Mouse (Mus musculus) kidney, postnatal 0 days (tissue): Measurements from ENCODE around the gene Ptpro. TPM values are rescaled to one million over a fixed set of nuclear protein-coding genes. Genes with fewer than 3 reads are reported as not detected.
"Not testable (repeated sequence)": the region's sequence is repeated elsewhere in the genome, so short reads cannot be mapped to it uniquely, and the experiment has no call there.

ENCODE experiments used
- ATAC-seq: fragments of 200-750 bp; cut with Nextera tagmentation; replicated peaks from 2 replicates; pipeline ENCODE4 v1.8.0; 2017; ENCODE audit warnings: low read depth, moderate number of reproducible peaks, moderate TSS enrichment, moderate library complexity; ENCODE audit not compliant: low FRiP score
- DNase-seq: peaks from one replicate; pipeline ENCODE4 v3.0.0-alpha.2; 2016; ENCODE audit warnings: low spot score
- H3K27ac ChIP-seq: fragments of 300-500 bp; sonication (generic); 2 replicates; pipeline ENCODE4 v1.5.1; 2014; ENCODE audit warnings: mild to moderate bottlenecking
- H3K27me3 ChIP-seq: fragments of 300-500 bp; sonication (generic); 2 replicates; pipeline ENCODE4 v1.6.1; 2014; ENCODE audit warnings: low read length, mixed read lengths; ENCODE audit not compliant: insufficient read depth
- H3K36me3 ChIP-seq: fragments of 300-500 bp; sonication (generic); 2 replicates; pipeline ENCODE4 v1.6.1; 2014; ENCODE audit warnings: low read length, mixed read lengths; ENCODE audit not compliant: insufficient read depth
- H3K4me1 ChIP-seq: fragments of 300-500 bp; sonication (generic); replicated peaks from 2 replicates; pipeline ENCODE4 v1.6.1; 2014; ENCODE audit warnings: antibody characterized with exemption, low read length, mixed read lengths; ENCODE audit not compliant: insufficient read depth
- H3K4me2 ChIP-seq: fragments of 300-500 bp; sonication (generic); 2 replicates; pipeline ENCODE4 v1.6.1; 2014; ENCODE audit warnings: mild to moderate bottlenecking, low read length, moderate library complexity, mixed read lengths
- H3K4me3 ChIP-seq: fragments of 300-500 bp; sonication (generic); replicated peaks from 2 replicates; pipeline ENCODE4 v1.5.1; 2014; ENCODE audit warnings: low read depth, low read length
- H3K9ac ChIP-seq: fragments of 300-500 bp; sonication (generic); 2 replicates; pipeline ENCODE4 v1.6.1; 2014; ENCODE audit warnings: low read depth, low read length
- H3K9me3 ChIP-seq: fragments of 300-500 bp; sonication (generic); replicated peaks from 2 replicates; pipeline ENCODE4 v1.6.1; 2016; ENCODE audit warnings: low read length, inconsistent platforms, mixed read lengths
- CTCF ChIP-seq: IDR thresholded peaks from 2 replicates; pipeline ENCODE4 v1.5.1; 2016; ENCODE audit warnings: antibody characterized with exemption, low read depth, mild to moderate bottlenecking, moderate library complexity
- WGBS: fragments of 180-500 bp; shearing (Covaris S2); extraction: QIAGEN DNeasy Blood & Tissue Kit; methylation state at CpG from one replicate; pipeline ENCODE4 v1.1.7; 2014; 5-methylcytosine and 5-hydroxymethylcytosine counted together
- polyA plus RNA-seq: library from polyadenylated mRNA; unstranded; fragments of >200 nt; fragmentation: Nextera tagmentation; extraction: Ambion mirVana; gene quantifications from 2 replicates; pipeline ENCODE4 v1.2.1, GENCODE M21; 2015

The Ptpro gene
- polyA plus RNA-seq, 1 experiment from 2014 or later, result 18.4 TPM

- Histone ChIP-seq H3K9me3 (no peaks in the 10 kb centered on the region), H3K36me3 (no peaks in the 10 kb centered on the region), H3K27ac (no peak overlapping the region), H3K27me3 (no peaks in the 10 kb centered on the region), H3K9ac (no peak overlapping the region), H3K4me3 (no peak overlapping the region), H3K4me1 (no peaks in the 10 kb centered on the region), H3K4me2 (no peak overlapping the region)
- no peak for TF ChIP-seq CTCF
- WGBS, result 16% methylated on average over 2 of the region's 2 CpGs
- DNase-seq (peak; percentile 64), ATAC-seq (no peak; the same call in 1 of the 2 replicates)
These were observed 213.1 kb downstream of the Ptpro start for GRCm38 (mm10) chr6:137465253-137465652.

DNA sequence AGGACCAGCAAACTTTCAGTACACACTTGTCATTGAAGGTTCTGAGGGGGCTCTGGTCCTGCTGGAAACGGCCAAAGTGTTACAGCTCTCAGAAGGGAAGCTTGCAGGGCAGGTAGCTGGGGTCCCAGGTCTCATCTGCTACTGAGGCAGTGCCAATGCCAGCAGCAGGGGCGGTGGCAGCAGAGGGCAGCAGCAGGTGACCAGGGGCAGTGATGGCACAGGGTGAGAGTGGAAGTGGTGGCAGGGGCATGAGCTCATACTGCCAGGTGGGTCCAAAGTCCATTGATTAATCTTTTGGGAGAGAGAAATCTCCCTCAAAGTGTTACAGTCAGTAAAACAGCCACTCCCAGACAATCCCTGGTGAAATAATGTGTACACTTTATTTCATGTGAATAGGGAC is 214.1 kb downstream of the Ptpro start:
- no peak overlapping the region for H3K9ac ChIP-seq
- H3K36me3 ChIP-seq, result no peaks in the 10 kb centered on the region
- no peak overlapping the region for H3K27ac ChIP-seq
- H3K4me3 ChIP-seq, result no peak overlapping the region
- DNase-seq (no peak), ATAC-seq (no peak)
- H3K9me3 ChIP-seq, result no peaks in the 10 kb centered on the region
- no peak overlapping the region for H3K4me2 ChIP-seq
- TF ChIP-seq CTCF, result no peak
- no peaks in the 10 kb centered on the region for H3K4me1 ChIP-seq
- WGBS, result 79% methylated on average over 2 of the region's 2 CpGs
- H3K27me3 ChIP-seq, result no peaks in the 10 kb centered on the region

DNA sequence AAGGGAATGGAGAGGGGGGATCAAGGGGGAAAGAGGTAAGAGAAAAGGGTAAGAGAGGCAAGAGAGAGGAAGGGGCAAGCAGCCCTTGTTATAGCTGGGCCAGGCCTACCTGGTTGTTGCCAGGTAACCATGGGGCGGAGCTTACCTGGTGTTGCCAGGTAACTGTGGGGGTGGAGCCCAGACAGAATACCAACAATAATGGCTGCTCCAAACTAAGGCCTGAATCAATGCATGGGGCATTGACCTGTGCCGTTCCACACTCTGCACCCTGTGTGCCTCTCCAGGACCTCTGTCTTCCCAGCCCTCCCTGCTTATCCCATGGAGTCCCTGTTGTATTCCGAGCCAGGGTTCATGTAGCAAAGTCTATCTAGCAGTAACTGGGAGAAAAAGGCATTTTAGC is 215.6 kb downstream of the Ptpro start:
- 92% methylated on average over 3 of the region's 3 CpGs for WGBS
- Histone ChIP-seq H3K27me3 (no peaks in the 10 kb centered on the region), H3K36me3 (no peaks in the 10 kb centered on the region), H3K27ac (no peak overlapping the region), H3K9me3 (no peaks in the 10 kb centered on the region), H3K4me2 (no peak overlapping the region), H3K4me3 (no peak overlapping the region), H3K9ac (no peak overlapping the region), H3K4me1 (no peaks in the 10 kb centered on the region)
- ATAC-seq (0 out of 2 replicates have a peak, but pooled peaks have one; percentile 47), DNase-seq (no peak)
- TF ChIP-seq CTCF, result no peak

DNA sequence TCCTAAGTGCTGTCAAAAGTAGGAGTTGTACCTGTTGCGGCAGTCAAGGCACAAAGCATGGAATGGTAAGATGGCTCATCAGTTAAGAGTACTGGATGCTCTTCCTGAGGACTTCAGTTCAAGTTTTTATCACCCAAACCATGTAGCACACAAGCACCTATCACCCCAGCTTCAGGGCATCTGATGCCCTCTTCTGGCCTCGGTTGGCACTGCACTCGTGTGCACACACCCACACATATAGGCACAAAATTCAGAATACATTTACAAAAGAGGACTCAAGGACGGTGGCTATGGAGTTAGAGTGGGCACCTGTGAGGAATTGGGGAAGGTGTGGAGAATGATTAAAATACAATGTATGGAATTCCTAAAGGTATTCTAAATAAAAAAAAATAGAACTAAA is 217.4 kb downstream of the Ptpro start:
- H3K4me3 ChIP-seq, result no peak overlapping the region
- DNase-seq, result no peak
- no peak overlapping the region for H3K9ac ChIP-seq
- WGBS, result 98% methylated on average over 4 of the region's 4 CpGs
- no peak overlapping the region for H3K4me2 ChIP-seq
- no peaks in the 10 kb centered on the region for H3K27me3 ChIP-seq
- no peak for ATAC-seq
- no peak overlapping the region for H3K27ac ChIP-seq
- H3K4me1 ChIP-seq, result no peaks in the 10 kb centered on the region
- TF ChIP-seq CTCF, result 0 out of 2 replicates have a peak, but pooled peaks have one; percentile 13
- H3K36me3 ChIP-seq, result no peaks in the 10 kb centered on the region
- no peaks in the 10 kb centered on the region for H3K9me3 ChIP-seq

- H3K4me2 ChIP-seq, result no peak overlapping the region
- DNase-seq (peak; percentile 87), ATAC-seq (no peak)
- H3K4me1 ChIP-seq, result no peaks in the 10 kb centered on the region
- no peaks in the 10 kb centered on the region for H3K9me3 ChIP-seq
- no peaks in the 10 kb centered on the region for H3K27me3 ChIP-seq
- H3K9ac ChIP-seq, result no peak overlapping the region
- 54% methylated on average over 11 of the region's 11 CpGs for WGBS
- peak overlapping the region; percentile 31; the same call in 1 of the 2 replicates for H3K27ac ChIP-seq
- no peaks in the 10 kb centered on the region for H3K36me3 ChIP-seq
- H3K4me3 ChIP-seq, result no peak overlapping the region
- no peak for TF ChIP-seq CTCF
These were observed 218.9 kb downstream of the Ptpro start for GRCm38 (mm10) chr6:137470901-137471598.

- Histone ChIP-seq H3K9ac (no peak overlapping the region), H3K4me2 (no peak overlapping the region), H3K9me3 (no peaks in the 10 kb centered on the region), H3K4me3 (no peak overlapping the region), H3K27me3 (no peaks in the 10 kb centered on the region), H3K27ac (no peak overlapping the region), H3K36me3 (peaks cover 3% of the 10 kb centered on the region; the same call in 1 of the 2 replicates), H3K4me1 (no peaks in the 10 kb centered on the region)
- 83% methylated on average over 9 of the region's 9 CpGs for WGBS
- DNase-seq (no peak), ATAC-seq (no peak)
- TF ChIP-seq CTCF, result no peak
These were observed 220.0 kb downstream of the Ptpro start for GRCm38 (mm10) chr6:137472129-137472528.

DNA sequence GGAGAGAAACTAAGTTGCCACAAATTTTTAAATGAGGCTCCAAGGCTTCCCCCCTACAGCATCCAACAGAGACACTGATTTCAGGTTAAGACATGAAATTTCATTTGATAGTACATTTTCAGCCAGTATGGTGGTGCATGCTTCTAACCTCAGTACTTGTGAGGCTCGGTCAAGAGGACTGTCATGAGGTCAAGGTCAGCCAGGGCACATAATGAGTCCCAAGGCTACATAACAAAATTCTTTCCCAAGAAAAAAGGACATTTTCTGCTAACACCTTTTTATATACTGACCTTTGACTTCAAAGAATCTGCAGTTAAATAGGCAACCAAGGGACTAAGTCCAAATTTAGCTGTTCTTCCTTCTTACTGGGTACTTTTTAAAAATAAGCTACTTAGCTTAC is 221.3 kb downstream of the Ptpro start:
- no peak for TF ChIP-seq CTCF
- Histone ChIP-seq H3K9me3 (no peaks in the 10 kb centered on the region), H3K9ac (no peak overlapping the region), H3K4me2 (no peak overlapping the region), H3K27ac (no peak overlapping the region), H3K4me3 (no peak overlapping the region), H3K27me3 (no peaks in the 10 kb centered on the region), H3K36me3 (peaks cover 3% of the 10 kb centered on the region; the same call in 1 of the 2 replicates), H3K4me1 (no peaks in the 10 kb centered on the region)
- no peak for ATAC-seq
- 63% methylated on average over 1 of the region's 1 CpGs for WGBS
- no peak for DNase-seq

DNA sequence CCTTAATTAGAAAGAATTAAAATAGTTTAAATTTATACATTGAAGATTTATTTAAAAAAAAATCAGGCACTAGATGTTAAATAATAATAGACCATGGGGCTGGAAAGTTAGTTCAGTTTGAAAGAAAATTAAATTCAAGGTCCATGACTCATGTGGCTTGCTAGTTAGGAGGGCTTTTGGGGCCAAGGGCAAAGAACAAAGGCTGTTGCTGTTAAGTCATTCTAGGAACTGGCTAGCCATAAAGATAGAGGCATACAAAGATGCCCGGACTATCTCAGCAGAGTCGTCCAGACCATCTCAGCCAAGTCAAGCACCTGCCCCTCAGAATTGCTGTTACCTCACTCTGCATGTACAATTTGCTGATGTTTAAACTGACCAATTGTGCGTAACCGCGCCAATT is 223.6 kb downstream of the Ptpro start:
- ATAC-seq, DNase-seq, H3K36me3 ChIP-seq, H3K9ac ChIP-seq, H3K27me3 ChIP-seq, H3K4me3 ChIP-seq, H3K4me1 ChIP-seq, H3K4me2 ChIP-seq, H3K27ac ChIP-seq, H3K9me3 ChIP-seq: not testable (repeated sequence)
- 92% methylated on average over 5 of the region's 5 CpGs for WGBS
